Mouse (Mus musculus): ENCODE data around the gene Kyat3.

- no peak for TF ChIP-seq CTCF (IDR thresholded peaks at IDR 0.05; ENCODE audit: low read depth, low read length)
- TF ChIP-seq POLR2A (IDR thresholded peaks at IDR 0.05; ENCODE audit: extremely low read depth, insufficient read depth, low read length), result no peak
Measured at GRCm38 (mm10) chr3:142777227-142777626, 76.4 kb downstream of the Kyat3 start.
